Mouse (Mus musculus) limb, embryonic 15.5 days (tissue): Measurements from ENCODE around the gene Anp32e. TPM values are rescaled to one million over a fixed set of nuclear protein-coding genes. Genes with fewer than 3 reads are reported as not detected.
"Not testable (repeated sequence)": the region's sequence is repeated elsewhere in the genome, so short reads cannot be mapped to it uniquely, and the experiment has no call there.

ENCODE experiments used
- ATAC-seq: fragments of 200-750 bp; cut with Nextera tagmentation; 2 replicates; pipeline ENCODE4 v1.8.0; 2017; ENCODE audit warnings: low read depth, moderate TSS enrichment; ENCODE audit not compliant: insufficient number of reproducible peaks, low FRiP score, low TSS enrichment
- H3K27ac ChIP-seq: fragments of 300-500 bp; sonication (generic); 2 replicates; pipeline ENCODE4 v1.5.1; 2015; ENCODE audit warnings: moderate library complexity, mild to moderate bottlenecking, inconsistent platforms
- H3K27me3 ChIP-seq: fragments of 300-500 bp; sonication (generic); 2 replicates; pipeline ENCODE4 v1.6.1; 2015; ENCODE audit warnings: inconsistent platforms
- H3K36me3 ChIP-seq: fragments of 300-500 bp; sonication (generic); 2 replicates; pipeline ENCODE4 v1.6.1; 2015; ENCODE audit warnings: inconsistent platforms
- H3K4me1 ChIP-seq: fragments of 300-500 bp; sonication (generic); 2 replicates; pipeline ENCODE4 v1.6.1; 2015; ENCODE audit warnings: inconsistent platforms
- H3K4me2 ChIP-seq: fragments of 300-500 bp; sonication (generic); 2 replicates; pipeline ENCODE4 v1.6.1; 2015; ENCODE audit warnings: mild to moderate bottlenecking, inconsistent platforms
- H3K4me3 ChIP-seq: fragments of 300-500 bp; sonication (generic); 2 replicates; pipeline ENCODE4 v1.5.1; 2015; ENCODE audit warnings: mild to moderate bottlenecking, inconsistent platforms
- H3K9ac ChIP-seq: fragments of 300-500 bp; sonication (generic); 2 replicates; pipeline ENCODE4 v1.6.1; 2015; ENCODE audit warnings: inconsistent platforms
- H3K9me3 ChIP-seq: fragments of 300-500 bp; sonication (generic); 2 replicates; pipeline ENCODE4 v1.6.1; 2016; ENCODE audit warnings: inconsistent platforms
- WGBS: fragments of 180-500 bp; shearing (Covaris S2); methylation state at CpG from one replicate; pipeline ENCODE4 v1.1.7; 2015; 5-methylcytosine and 5-hydroxymethylcytosine counted together
- polyA plus RNA-seq: library from polyadenylated mRNA; unstranded; fragments of >200 nt; fragmentation: Nextera tagmentation; extraction: Ambion mirVana; gene quantifications from 2 replicates; pipeline ENCODE4 v1.2.1, GENCODE M21; 2015

Gene Anp32e
- polyA plus RNA-seq, 1 experiment from 2014 or later, result 177 TPM

DNA sequence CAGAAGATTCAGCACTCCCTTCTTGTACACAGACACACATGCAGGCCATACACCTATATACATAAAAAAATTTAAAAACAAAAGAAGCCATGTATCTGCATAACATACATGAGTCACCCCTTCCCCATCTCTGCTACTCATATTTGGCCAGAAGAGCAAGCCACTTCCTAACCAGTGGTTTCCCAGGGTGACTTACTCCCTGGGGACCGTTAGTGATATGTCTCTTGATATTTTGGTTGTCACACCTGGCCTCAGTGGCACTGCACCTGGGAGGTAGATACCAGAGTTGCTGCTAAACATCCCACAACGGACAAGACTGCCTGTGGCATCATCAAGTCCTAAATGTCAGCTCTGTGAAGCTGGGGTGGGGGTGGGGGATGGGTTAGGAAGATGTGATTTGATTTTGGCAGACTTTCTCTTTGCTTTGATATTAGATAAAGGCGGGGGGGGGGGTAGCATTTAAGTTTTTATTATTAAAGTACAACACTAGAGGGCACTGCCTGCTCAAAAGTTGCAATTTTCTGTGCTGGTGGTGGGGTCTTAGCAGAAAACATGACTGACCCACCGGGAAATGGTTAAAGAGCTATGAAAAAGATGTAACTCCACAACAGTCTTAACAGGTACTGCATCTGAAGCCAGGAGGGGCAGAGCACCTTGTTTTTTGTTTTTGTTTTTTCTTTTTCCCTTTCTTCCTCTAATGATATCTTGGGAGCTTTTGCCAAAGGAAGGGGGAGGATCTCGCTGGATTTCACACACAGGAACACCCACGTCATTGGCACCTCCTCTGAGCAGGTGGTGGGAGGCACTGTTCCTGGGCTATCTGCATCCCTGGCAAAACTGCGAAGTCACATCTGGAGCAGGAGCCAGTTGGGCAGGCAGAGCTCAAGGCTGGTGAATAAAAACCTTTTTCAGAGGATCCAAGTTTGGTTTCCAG, 36.7 kb downstream of the Anp32e start:
- Histone ChIP-seq H3K4me1 (peaks cover 5% of the 10 kb centered on the region), H3K9me3 (no peaks in the 10 kb centered on the region), H3K27ac (no peak overlapping the region), H3K9ac (peak overlapping the region; percentile 10; the same call in 1 of the 2 replicates), H3K4me2 (peak overlapping the region; percentile 41), H3K36me3 (no peaks in the 10 kb centered on the region), H3K4me3 (no peak overlapping the region; the same call in 1 of the 2 replicates), H3K27me3 (no peaks in the 10 kb centered on the region)
- no peak for ATAC-seq
- 6% methylated on average over 7 of the region's 7 CpGs for WGBS

GRCm38 (mm10) chr3:95969277-95969676, 40.2 kb downstream of the Anp32e start:
- H3K4me1 ChIP-seq, result peaks cover 14% of the 10 kb centered on the region
- H3K4me2 ChIP-seq, result no peak overlapping the region
- WGBS, result 81% methylated on average over 1 of the region's 1 CpGs
- ATAC-seq, result no peak
- H3K9ac ChIP-seq, result no peak overlapping the region
- H3K4me3 ChIP-seq, result no peak overlapping the region
- H3K27ac ChIP-seq, result no peak overlapping the region
- no peaks in the 10 kb centered on the region for H3K36me3 ChIP-seq
- H3K9me3 ChIP-seq, result no peaks in the 10 kb centered on the region
- H3K27me3 ChIP-seq, result no peaks in the 10 kb centered on the region

- 56% methylated on average over 7 of the region's 7 CpGs for WGBS
- H3K4me1 ChIP-seq, result peaks cover 14% of the 10 kb centered on the region
- not testable (repeated sequence) for H3K36me3 ChIP-seq, H3K9ac ChIP-seq, H3K4me3 ChIP-seq, H3K9me3 ChIP-seq, H3K4me2 ChIP-seq, H3K27me3 ChIP-seq, ATAC-seq, H3K27ac ChIP-seq
Measured at GRCm38 (mm10) chr3:95970661-95971060, 41.6 kb downstream of the Anp32e start.

- 72% methylated on average over 12 of the region's 12 CpGs for WGBS
- Histone ChIP-seq H3K4me2 (peak overlapping the region; percentile 61), H3K27ac (peak overlapping the region; percentile 43; the same call in 1 of the 2 replicates), H3K27me3 (no peaks in the 10 kb centered on the region), H3K36me3 (no peaks in the 10 kb centered on the region), H3K9ac (peak overlapping the region; percentile 35; the same call in 1 of the 2 replicates), H3K9me3 (no peaks in the 10 kb centered on the region), H3K4me3 (peak overlapping the region; percentile 36), H3K4me1 (peaks cover 9% of the 10 kb centered on the region)
- ATAC-seq, result no peak
Measured at GRCm38 (mm10) chr3:95972251-95972872, 43.3 kb downstream of the Anp32e start.

DNA sequence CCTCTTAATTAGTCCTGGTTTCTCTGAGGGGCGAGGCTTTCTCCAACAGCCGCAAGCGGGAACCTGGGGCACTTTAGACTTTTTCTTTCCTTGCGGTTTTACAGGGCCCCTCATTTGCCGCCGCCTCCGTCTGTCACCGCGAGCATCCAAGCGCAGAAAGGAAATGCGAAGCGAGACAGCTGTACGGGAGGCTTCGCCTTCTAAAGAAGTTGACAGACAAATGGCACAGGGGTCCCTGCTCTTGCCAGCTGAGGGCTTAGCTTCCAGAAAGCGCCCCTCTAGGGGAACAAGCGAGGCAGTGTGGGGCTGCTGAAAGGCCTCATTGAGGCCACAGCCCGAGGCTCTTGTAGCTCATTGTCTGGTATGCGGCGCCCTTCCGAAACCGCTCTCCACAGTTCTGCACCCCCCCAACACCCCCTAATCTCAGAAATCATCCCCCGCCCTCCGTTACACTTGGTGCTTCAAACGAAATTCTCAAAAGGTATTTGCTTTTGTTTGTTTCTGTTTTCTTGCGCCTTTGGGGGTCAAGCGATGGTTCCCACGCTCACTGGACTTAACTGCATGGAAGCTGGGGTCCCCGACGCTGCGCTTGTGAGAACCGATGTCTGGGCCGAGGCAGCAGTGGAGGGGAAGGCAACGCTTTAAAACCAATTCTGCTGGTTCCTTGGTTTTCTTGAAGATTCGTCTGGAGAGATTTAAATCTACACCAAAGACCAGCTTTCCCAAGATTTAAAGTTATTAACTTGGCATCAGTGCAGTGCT, 44.0 kb downstream of the Anp32e start:
- H3K9ac ChIP-seq, result peak overlapping the region; percentile 35; the same call in 1 of the 2 replicates
- ATAC-seq, result peak; percentile 40; the same call in 1 of the 2 replicates
- no peaks in the 10 kb centered on the region for H3K27me3 ChIP-seq
- peak overlapping the region; percentile 61 for H3K4me2 ChIP-seq
- peak overlapping the region; percentile 36 for H3K4me3 ChIP-seq
- H3K4me1 ChIP-seq, result peaks cover 9% of the 10 kb centered on the region
- 4% methylated on average over 34 of the region's 34 CpGs for WGBS
- H3K9me3 ChIP-seq, result no peaks in the 10 kb centered on the region
- H3K36me3 ChIP-seq, result no peaks in the 10 kb centered on the region
- peak overlapping the region; percentile 43; the same call in 1 of the 2 replicates for H3K27ac ChIP-seq

- 54% methylated on average over 3 of the region's 3 CpGs for WGBS
- Histone ChIP-seq H3K27ac (no peak overlapping the region), H3K9me3 (no peaks in the 10 kb centered on the region), H3K27me3 (no peaks in the 10 kb centered on the region), H3K36me3 (no peaks in the 10 kb centered on the region), H3K9ac (no peak overlapping the region), H3K4me2 (no peak overlapping the region), H3K4me1 (peaks cover 9% of the 10 kb centered on the region), H3K4me3 (no peak overlapping the region)
- ATAC-seq, result no peak
Measured at GRCm38 (mm10) chr3:95977079-95977478, 48.0 kb downstream of the Anp32e start.

DNA sequence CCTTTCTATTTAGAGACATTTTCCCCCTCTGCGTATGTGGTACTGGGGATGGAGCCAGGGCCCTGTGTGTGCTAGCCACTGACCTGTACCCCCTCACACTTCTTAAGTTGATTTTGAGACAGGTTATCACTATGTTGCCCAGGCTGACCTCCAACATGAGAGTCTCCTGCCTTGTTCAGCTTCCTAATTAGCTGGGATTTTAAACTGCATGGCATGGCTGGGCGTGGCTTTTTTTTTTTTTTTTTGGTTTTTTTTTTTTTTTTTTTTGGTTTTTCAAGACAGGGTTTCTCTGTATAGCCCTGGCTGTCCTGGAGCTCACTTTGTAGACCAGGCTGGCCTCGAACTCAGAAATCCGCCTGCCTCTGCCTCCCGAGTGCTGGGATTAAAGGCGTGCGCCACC, 48.5 kb downstream of the Anp32e start:
- not testable (repeated sequence) for H3K9ac ChIP-seq, H3K4me2 ChIP-seq, H3K27me3 ChIP-seq, H3K27ac ChIP-seq, H3K9me3 ChIP-seq, H3K4me3 ChIP-seq, H3K4me1 ChIP-seq, H3K36me3 ChIP-seq, ATAC-seq
- 92% methylated on average over 7 of the region's 7 CpGs for WGBS

GRCm38 (mm10) chr3:95978265-95978664, 49.2 kb downstream of the Anp32e start:
- Histone ChIP-seq H3K9ac (no peak overlapping the region), H3K4me1 (peaks cover 3% of the 10 kb centered on the region), H3K27me3 (no peaks in the 10 kb centered on the region), H3K4me2 (no peak overlapping the region), H3K4me3 (no peak overlapping the region), H3K27ac (no peak overlapping the region), H3K9me3 (no peaks in the 10 kb centered on the region), H3K36me3 (no peaks in the 10 kb centered on the region)
- no peak for ATAC-seq
- WGBS, result 66% methylated on average over 9 of the region's 9 CpGs

- H3K4me1 ChIP-seq, result peaks cover 9% of the 10 kb centered on the region
- H3K27ac ChIP-seq, result no peak overlapping the region
- no peak for ATAC-seq
- 78% methylated on average over 12 of the region's 12 CpGs for WGBS
- no peak overlapping the region for H3K4me3 ChIP-seq
- no peak overlapping the region for H3K9ac ChIP-seq
- no peak overlapping the region for H3K4me2 ChIP-seq
- no peaks in the 10 kb centered on the region for H3K9me3 ChIP-seq
- no peaks in the 10 kb centered on the region for H3K27me3 ChIP-seq
- H3K36me3 ChIP-seq, result no peaks in the 10 kb centered on the region
Measured at GRCm38 (mm10) chr3:95980276-95980970, 51.4 kb downstream of the Anp32e start.

DNA sequence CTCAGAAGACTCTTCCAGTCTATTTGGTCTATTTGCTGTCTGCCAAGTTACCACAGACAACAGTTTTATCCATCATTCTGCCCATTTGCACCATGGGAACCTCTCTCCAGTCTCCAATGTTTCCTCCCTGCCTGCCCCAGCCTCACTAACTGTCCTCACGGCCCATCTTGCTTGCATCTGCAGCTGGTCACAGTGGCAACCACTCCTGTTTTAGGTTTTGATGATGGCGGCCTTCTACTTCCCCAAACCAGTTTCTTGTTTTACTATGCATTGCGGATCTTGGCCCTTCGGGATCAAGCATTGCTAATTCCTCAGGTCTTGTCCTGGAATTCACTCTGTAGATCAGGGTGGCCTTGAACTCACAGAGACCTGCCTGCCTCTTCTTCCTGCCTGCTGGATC, 53.1 kb downstream of the Anp32e start:
- H3K9ac ChIP-seq, result no peak overlapping the region
- no peak for ATAC-seq
- no peaks in the 10 kb centered on the region for H3K27me3 ChIP-seq
- peaks cover 24% of the 10 kb centered on the region for H3K4me1 ChIP-seq
- H3K4me2 ChIP-seq, result no peak overlapping the region
- H3K36me3 ChIP-seq, result no peaks in the 10 kb centered on the region
- H3K4me3 ChIP-seq, result no peak overlapping the region
- H3K27ac ChIP-seq, result no peak overlapping the region
- H3K9me3 ChIP-seq, result no peaks in the 10 kb centered on the region
- 89% methylated on average over 4 of the region's 4 CpGs for WGBS
